Mouse (Mus musculus) brown adipose tissue, adult 24 weeks (tissue): ENCODE data around the gene 2810021J22Rik. TPM values are rescaled to one million over a fixed set of nuclear protein-coding genes. Genes with fewer than 3 reads are reported as not detected.

ENCODE experiments used
- H3K27ac ChIP-seq: fragments of 200-500 bp; replicated peaks from 2 replicates; pipeline ENCODE4 v1.5.1; 2012; ENCODE audit warnings: low read depth, mild to moderate bottlenecking, low read length
- H3K4me1 ChIP-seq: fragments of 200-500 bp; 2 replicates; pipeline ENCODE4 v1.6.1; 2012; ENCODE audit warnings: low read length, mixed read lengths; ENCODE audit not compliant: control insufficient read depth, insufficient read depth, insufficient read length
- H3K4me3 ChIP-seq: fragments of 200-500 bp; 2 replicates; pipeline ENCODE4 v1.5.1; 2012; ENCODE audit warnings: low read depth, mild to moderate bottlenecking, low read length, moderate library complexity; ENCODE audit not compliant: insufficient read depth
- polyA plus RNA-seq: library from polyadenylated mRNA; stranded (reverse); fragments of >200 nt; gene quantifications from 2 replicates; pipeline ENCODE4 v1.2.4, GENCODE M21; 2012; ENCODE audit not compliant: missing spikeins, insufficient read depth, insufficient read length

Gene 2810021J22Rik
- polyA plus RNA-seq, 1 experiment = 4.8 TPM

DNA sequence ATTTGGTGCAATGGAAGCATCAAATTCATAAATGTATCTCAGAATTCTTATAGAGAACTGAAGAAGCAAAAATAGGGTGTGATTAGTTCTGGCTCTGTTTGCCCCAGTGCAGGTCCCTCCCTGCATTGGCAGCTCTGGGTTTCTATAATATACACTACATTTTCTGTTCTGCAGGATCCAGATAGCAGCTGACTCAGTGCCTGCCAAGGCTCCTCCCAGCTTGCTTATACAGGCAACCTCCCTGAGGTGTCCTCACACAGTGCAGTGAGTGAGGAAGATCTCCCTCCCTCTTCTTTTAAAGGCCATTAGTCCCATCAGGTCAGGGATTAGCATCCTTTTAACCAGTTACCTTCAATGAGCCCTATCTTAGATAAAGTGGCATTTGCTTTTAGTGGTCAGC, 34.1 kb downstream of the 2810021J22Rik start:
- H3K4me3 ChIP-seq = no peak overlapping the region
- no peak overlapping the region for H3K27ac ChIP-seq
- H3K4me1 ChIP-seq = no peaks in the 10 kb centered on the region

DNA sequence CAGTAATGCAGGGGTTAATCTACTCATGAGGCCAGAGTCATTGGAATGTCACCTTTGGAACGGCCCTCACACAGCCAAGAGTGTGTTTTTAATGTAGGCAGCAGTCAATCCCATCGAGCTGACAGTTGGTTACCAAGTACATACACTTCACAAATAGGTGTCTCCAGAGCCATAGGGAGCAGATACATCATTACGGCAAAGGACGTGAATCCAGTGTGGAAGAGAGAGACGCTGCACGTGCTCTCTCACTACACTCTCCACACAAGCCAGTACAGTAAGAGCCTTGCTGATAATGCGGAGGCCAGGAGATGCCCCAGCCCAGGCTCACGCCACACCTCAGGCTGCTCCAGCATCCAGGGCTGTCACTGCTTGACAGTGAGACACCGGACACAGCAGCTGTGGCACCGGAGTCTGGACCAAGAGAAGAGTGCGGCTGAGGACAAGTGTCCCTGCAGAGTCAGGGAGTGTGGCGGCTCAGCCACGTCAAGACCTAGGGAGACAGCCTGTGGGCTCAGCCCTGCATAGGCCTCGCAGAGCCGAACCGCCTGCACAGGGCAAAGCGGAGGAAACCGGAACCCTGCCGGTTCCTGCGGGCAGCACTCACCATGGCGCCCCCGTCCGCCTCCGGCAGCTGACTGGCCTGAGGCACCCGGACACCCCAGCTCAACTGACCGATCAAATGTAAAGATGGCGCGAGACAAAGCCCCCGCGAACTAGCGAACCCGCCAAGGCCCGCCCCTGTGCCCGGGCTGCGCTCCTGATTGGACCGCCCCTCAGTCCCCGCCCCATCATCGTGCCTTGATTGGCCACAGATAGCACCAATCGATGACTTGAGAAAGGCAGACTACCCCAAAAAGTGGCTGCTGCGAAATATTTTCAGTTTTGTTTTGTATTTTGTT, 36.7 kb downstream of the 2810021J22Rik start, which contains the start of gene Zfp39:
TSS of gene Zfp39 (minus strand) at position 715 of the 899 bp plus-strand sequence.
- peak within 1 kb of the TSS; percentile 73 for H3K4me3 ChIP-seq

DNA sequence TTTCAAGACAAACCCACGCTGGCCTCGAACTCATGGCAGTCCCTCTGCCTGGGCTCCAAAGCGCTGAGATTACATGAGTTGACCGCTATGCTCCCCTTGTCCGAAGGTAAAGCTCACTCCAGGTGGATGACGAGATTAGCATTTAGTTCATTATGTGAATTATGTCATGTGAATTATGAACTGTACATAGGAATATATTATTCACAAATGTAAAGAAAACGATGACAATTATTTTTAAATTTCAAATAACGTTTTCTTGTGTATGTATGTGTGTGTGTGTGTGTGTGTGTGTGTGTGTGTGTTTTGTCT, 37.3 kb downstream of the 2810021J22Rik start:
- Histone ChIP-seq H3K27ac (peak overlapping the region; percentile 35), H3K4me3 (peak overlapping the region; percentile 73), H3K4me1 (no peaks in the 10 kb centered on the region)

More for the DNA sequence above, 36.7 kb downstream of the 2810021J22Rik start, which contains the start of gene Zfp39:
- Histone ChIP-seq H3K4me1 (no peaks in the 10 kb centered on the region), H3K27ac (peak within 1 kb of the TSS; percentile 35)

GRCm38 (mm10) chr11:58904838-58905237, 37.8 kb downstream of the 2810021J22Rik start:
- Histone ChIP-seq H3K27ac (no peak overlapping the region), H3K4me1 (no peaks in the 10 kb centered on the region), H3K4me3 (0 out of 2 replicates have a peak overlapping the region, but pooled peaks have one; percentile 2)

- Histone ChIP-seq H3K4me1 (no peaks in the 10 kb centered on the region), H3K27ac (no peak overlapping the region), H3K4me3 (no peak overlapping the region)
Observed at GRCm38 (mm10) chr11:58913776-58914175, 46.8 kb downstream of the 2810021J22Rik start.

DNA sequence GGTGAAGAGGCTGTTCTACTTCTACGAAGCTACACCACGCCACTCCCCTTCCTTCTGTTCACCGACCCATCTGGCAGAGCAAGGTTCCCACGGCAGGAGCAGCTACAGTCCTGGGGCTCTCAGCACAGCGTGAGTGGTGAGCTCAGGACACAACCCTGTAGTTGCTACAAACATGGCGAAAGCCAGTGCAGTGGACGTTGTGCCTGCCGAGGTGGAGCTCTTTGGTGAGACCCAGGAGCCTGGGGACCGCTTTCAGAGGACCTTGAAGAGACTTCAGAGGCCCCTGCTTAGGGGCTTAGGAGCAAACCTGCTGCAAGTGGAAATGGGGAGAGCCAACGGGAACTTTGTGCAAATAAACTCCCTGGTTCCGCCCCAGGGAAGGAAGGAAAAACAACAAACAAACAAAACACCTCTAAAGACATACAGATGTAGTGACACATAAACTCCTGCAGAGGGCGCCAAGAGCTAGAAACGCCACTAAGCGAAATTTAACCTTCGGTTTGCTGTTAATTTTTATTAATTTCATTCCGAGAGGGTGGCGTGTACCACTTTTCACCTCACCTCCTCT, 47.5 kb downstream of the 2810021J22Rik start:
- Histone ChIP-seq H3K4me3 (peak overlapping the region; percentile 64), H3K4me1 (no peaks in the 10 kb centered on the region), H3K27ac (no peak overlapping the region)

- Histone ChIP-seq H3K4me3 (no peak overlapping the region), H3K27ac (no peak overlapping the region), H3K4me1 (no peaks in the 10 kb centered on the region)
Observed at GRCm38 (mm10) chr11:58916879-58917744, 50.1 kb downstream of the 2810021J22Rik start.

- Histone ChIP-seq H3K4me1 (no peaks in the 10 kb centered on the region), H3K4me3 (no peak within 1 kb of the TSS), H3K27ac (no peak within 1 kb of the TSS)
Observed at GRCm38 (mm10) chr11:58917745-58918366, 50.8 kb downstream of the 2810021J22Rik start, which contains the start of gene Btnl10. Gene Btnl10 (plus strand): TSS chr11:58917908.

GRCm38 (mm10) chr11:58918759-58919158, 51.7 kb downstream of the 2810021J22Rik start:
- no peaks in the 10 kb centered on the region for H3K4me1 ChIP-seq
- no peak overlapping the region for H3K27ac ChIP-seq

DNA sequence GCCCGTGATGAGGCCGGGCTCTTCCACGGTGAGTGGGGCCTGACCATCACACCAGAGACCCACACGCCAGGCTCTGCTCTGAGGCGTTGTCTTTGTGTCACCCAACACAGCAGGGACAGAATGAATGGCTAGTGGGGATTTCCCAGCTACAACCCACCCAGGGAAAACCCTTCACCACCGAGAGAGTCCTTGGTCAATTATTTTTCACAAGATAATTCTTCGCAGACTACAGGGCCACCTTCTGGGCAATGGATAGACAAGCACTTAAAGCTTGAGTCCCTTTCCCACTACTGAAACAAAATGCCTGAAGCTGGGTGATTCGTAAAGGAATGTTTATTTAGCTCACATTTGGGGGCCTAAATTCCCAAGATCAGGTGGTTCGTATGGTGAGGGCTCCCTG, 55.4 kb downstream of the 2810021J22Rik start:
- H3K4me1 ChIP-seq = no peaks in the 10 kb centered on the region
- H3K27ac ChIP-seq = no peak overlapping the region
- H3K4me3 ChIP-seq = no peak overlapping the region

More at GRCm38 (mm10) chr11:58918759-58919158, 51.7 kb downstream of the 2810021J22Rik start:
- H3K4me3 ChIP-seq = no peak overlapping the region

- Histone ChIP-seq H3K4me3 (no peak overlapping the region), H3K27ac (no peak overlapping the region), H3K4me1 (no peaks in the 10 kb centered on the region)
Observed at GRCm38 (mm10) chr11:58926651-58927050, 59.6 kb downstream of the 2810021J22Rik start.

DNA sequence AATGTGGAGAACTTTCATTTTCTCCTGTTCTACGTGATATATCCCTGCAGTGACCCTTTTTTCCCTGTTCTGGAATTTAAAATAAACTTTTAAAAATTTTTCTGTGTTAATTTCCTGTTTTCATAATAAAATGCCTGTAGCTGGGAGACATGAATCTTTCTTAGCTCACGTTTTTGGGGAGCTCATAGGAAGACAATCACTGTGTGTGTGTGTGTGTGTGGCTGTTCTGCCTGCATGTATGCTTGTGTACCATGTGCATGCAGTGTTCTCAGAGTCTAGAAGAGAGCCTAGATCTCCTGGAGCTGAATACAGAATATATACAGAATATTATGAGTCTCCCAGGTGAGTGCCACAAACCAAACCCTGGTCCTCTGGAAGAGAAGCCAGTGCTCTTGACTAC, 60.0 kb downstream of the 2810021J22Rik start:
- no peak overlapping the region for H3K4me3 ChIP-seq
- no peaks in the 10 kb centered on the region for H3K4me1 ChIP-seq
- H3K27ac ChIP-seq = no peak overlapping the region

DNA sequence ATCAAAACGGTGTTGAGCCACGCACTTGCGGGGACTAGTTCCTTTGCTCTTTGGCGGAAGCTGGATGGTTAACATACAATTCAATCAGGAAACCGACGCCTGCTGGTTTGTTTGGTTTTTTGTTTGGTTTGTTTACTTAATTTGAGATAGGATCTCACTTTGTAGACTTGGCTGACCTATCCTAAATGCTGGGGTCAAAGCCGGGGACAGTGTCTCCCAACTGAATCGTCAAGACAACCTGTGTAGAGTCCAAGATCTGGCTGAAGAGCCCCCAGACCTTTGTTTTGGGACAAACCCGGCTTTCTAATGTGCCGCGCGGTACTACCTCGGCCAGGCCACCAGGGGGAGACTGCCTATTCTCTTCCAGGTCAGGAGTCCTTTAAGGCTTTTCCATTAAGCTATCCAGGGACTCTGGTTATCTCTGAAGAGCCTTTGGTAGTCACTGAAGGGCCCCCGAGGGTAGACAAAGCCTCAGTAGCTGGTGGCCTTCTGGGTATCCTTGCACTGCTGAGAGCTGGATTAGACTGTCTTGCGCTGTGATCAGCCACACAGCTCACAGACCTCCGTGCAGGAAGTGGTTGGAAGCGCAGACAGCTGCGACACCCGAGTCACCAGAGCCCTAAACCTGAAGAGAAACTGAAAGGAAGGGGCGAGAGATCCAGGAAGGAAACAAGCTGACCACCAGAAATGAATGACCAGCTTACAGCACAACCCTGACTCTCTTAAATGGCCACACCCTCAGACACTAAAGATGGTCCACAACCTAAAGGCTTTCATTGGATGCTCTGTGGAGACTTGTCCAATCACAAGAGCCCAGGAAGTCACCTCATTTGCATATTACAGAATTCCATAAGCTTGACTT, 61.0 kb downstream of the 2810021J22Rik start:
- H3K27ac ChIP-seq = peak overlapping the region; percentile 79
- H3K4me3 ChIP-seq = peak overlapping the region; percentile 47
- H3K4me1 ChIP-seq = no peaks in the 10 kb centered on the region

DNA sequence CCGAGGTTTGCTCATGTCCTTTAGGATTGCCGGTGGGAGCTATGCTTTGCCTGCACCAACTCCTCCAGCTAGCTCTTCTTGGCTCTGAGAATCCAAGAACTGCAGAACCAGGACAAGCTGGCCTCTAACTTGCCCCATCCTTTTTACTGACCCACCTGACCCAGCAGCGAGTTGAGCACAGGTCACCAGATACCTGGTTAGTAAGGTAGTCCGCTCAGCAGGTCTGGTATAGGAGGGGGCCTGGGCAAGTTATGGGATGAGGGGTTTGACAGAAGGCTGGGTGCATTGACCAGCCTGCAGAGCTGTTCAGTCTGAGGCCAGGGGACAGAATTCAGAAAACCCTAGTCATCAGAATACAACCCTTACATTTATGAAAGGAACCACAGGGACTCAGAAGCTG, 62.0 kb downstream of the 2810021J22Rik start:
- Histone ChIP-seq H3K27ac (no peak overlapping the region), H3K4me3 (no peak overlapping the region), H3K4me1 (no peaks in the 10 kb centered on the region)
